Mouse (Mus musculus) olfactory bulb, adult 2 months (tissue): ENCODE data around the gene Kctd10. TPM values are rescaled to one million over a fixed set of nuclear protein-coding genes. Genes with fewer than 3 reads are reported as not detected.

ENCODE experiments used
- H3K27ac ChIP-seq: fragments of 200-500 bp; 2 replicates; pipeline ENCODE4 v1.5.1; 2012; ENCODE audit warnings: low read depth, low read length; ENCODE audit not compliant: insufficient read depth
- H3K4me1 ChIP-seq: fragments of 200-500 bp; 2 replicates; pipeline ENCODE4 v1.6.1; 2012; ENCODE audit warnings: low read length; ENCODE audit not compliant: control insufficient read depth, insufficient read depth
- H3K4me3 ChIP-seq: fragments of 200-500 bp; 2 replicates; pipeline ENCODE4 v1.5.1; 2012; ENCODE audit warnings: mild to moderate bottlenecking, low read depth, low read length, moderate library complexity; ENCODE audit not compliant: insufficient read depth
- CTCF ChIP-seq: fragments of 200-500 bp; IDR thresholded peaks from 2 replicates; pipeline ENCODE4 v1.5.1; 2012; ENCODE audit warnings: low read depth, mild to moderate bottlenecking, low read length, moderate library complexity; ENCODE audit not compliant: insufficient read depth
- POLR2A ChIP-seq: fragments of 200-500 bp; IDR thresholded peaks from 2 replicates; pipeline ENCODE4 v1.6.1; 2012; ENCODE audit warnings: mild to moderate bottlenecking, low read depth, low read length, moderate library complexity; ENCODE audit not compliant: insufficient read depth
- WGBS: fragments of 180-500 bp; shearing (Covaris S2); methylation state at CpG from one replicate; pipeline ENCODE4 v1.1.7; 2018; 5-methylcytosine and 5-hydroxymethylcytosine counted together
- polyA plus RNA-seq: library from polyadenylated mRNA; stranded (reverse); fragments of >200 nt; gene quantifications from 2 replicates; pipeline ENCODE4 v1.2.4, GENCODE M21; 2012; ENCODE audit warnings: low replicate concordance; ENCODE audit not compliant: missing spikeins, insufficient read depth, insufficient read length

Gene Kctd10
- polyA plus RNA-seq, 1 experiment, result not detected

DNA sequence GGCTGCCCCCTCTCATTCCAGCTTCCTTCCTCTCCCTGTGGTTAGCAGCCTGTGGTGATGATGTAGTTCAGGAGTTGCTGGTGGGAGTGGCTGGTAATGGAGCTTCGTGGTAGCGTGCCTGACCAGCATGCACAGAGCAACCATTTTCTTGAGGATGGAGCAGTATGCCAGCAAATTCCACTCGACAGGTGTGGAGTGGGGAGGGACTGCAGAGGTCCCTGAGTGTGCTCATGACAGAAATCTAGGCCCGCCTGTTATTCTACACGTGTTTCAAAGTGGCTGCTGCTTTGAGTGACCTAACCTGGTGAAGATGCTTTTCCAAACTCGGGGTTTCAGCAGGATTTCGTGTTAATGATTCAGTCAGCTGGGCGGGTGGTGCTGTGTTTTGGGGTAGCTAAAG is 4.1 kb upstream of the Kctd10 start:
- H3K4me1 ChIP-seq, result peaks cover 9% of the 10 kb centered on the region

DNA sequence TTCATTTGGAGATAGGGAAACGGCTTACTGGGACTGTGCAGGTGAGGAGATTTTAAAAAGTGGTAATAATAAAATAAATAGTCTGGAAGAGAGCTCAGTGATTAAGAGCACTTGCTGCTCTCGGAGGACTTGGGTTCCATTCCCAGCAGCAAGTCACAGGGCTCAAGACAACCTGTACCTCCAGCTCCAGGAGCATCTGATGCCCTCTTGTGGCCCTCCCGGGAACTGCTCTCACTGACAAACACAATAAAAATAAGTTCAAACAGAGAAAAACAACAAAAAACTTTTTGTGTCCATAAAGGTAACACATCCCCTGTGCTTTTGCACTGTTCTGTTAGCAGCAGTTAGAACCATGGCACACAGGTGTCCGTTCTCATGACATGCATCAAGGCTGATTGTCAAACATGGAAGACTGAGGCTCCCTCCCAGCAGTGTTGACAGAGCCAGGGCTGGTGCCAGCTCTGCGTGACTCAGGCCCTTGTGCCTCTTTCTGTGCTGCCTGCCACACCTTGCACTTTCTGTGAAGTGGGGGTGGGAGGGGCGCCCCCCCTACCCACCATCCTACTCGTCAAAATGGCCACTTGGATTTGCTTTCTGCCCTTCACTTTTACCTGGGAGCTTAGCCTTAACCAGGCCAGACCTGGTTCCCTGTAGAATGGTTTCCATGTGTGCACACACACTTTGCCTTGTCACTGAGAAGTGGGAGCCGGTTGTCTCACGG is 3.0 kb upstream of the Kctd10 start:
- TF ChIP-seq POLR2A, result no peak
- Histone ChIP-seq H3K27ac (no peak overlapping the region), H3K4me1 (peaks cover 17% of the 10 kb centered on the region), H3K4me3 (no peak overlapping the region)
- 77% methylated on average over 9 of the region's 9 CpGs for WGBS

More for the DNA sequence above, 4.1 kb upstream of the Kctd10 start:
- WGBS, result 90% methylated on average over 8 of the region's 8 CpGs
- TF ChIP-seq CTCF (no peak), POLR2A (no peak)
- Histone ChIP-seq H3K27ac (no peak overlapping the region), H3K4me3 (no peak overlapping the region)

DNA sequence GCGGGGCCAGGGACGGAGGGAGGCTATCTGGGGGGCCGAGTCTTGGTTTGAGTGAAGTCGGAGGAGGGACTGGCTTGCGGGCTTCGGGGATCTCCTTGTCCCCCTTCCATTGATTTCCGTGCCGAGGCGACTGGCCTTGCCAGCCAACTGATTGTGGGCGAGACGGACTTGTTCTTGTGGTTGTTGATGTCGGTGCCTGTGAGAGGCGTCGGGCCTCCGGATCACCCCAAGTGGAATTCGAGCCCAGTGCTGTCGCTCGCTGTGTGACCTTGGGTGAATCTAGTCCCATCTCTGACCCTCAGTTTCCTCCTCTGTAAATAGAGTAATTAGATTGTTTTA is 674 bp upstream of the Kctd10 start:
- TF ChIP-seq CTCF, result no peak
- no peak for TF ChIP-seq POLR2A
- Histone ChIP-seq H3K4me1 (peaks cover 29% of the 10 kb centered on the region), H3K4me3 (peak overlapping the region; percentile 87), H3K27ac (no peak overlapping the region)
- WGBS, result under 1% methylated on average over 18 of the region's 18 CpGs

DNA sequence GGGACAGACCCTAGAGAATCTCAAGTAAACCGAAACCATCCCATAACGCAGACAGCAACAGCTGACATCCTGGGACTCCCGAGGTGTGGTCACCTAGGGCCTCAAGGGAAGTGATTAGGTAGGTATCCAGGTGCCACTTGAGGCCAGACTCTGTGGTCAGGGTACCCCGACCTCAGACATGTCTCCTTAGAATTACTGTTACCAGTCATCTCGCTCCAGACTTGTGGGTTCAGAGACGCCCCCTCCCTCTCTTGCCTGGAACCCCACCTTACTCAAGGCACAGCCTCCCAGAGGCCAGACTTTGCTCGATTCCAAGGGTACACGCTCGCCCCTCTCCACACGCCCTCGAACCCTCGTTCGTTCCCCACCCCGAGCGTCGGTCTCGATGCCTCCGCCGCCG is 545 bp downstream of the Kctd10 start:
- no peak for TF ChIP-seq POLR2A
- no peak for TF ChIP-seq CTCF
- 2% methylated on average over 20 of the region's 20 CpGs for WGBS
- H3K27ac ChIP-seq, result peak overlapping the region; percentile 19; the same call in 1 of the 2 replicates

DNA sequence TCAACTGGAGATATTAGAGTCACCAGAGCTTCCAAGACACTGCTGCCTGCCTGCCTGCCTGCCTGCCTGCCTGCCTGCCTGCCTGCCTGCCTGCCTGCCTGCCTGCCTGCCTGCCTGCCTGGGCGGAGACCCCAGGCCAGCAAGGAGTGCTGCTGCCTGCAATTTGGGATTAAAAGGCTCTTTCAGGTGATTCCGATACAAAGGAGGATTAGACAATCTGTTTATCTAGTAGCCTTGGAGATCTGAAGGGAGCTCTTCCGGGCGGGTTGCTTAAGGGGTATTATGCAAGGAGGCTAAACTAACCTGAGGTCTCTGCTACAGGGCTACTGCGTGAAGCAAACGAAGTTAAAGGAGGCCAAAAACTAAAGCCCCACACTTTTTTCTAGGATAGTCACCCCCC is 1.4 kb downstream of the Kctd10 start:
- Histone ChIP-seq H3K4me1 (peaks cover 36% of the 10 kb centered on the region), H3K4me3 (peak overlapping the region; percentile 4; the same call in 1 of the 2 replicates), H3K27ac (no peak overlapping the region)
- TF ChIP-seq CTCF (no peak), POLR2A (no peak)
- WGBS, result 36% methylated on average over 6 of the region's 6 CpGs

More for the DNA sequence above, 545 bp downstream of the Kctd10 start:
- peaks cover 35% of the 10 kb centered on the region for H3K4me1 ChIP-seq
- H3K4me3 ChIP-seq, result peak overlapping the region; percentile 87

DNA sequence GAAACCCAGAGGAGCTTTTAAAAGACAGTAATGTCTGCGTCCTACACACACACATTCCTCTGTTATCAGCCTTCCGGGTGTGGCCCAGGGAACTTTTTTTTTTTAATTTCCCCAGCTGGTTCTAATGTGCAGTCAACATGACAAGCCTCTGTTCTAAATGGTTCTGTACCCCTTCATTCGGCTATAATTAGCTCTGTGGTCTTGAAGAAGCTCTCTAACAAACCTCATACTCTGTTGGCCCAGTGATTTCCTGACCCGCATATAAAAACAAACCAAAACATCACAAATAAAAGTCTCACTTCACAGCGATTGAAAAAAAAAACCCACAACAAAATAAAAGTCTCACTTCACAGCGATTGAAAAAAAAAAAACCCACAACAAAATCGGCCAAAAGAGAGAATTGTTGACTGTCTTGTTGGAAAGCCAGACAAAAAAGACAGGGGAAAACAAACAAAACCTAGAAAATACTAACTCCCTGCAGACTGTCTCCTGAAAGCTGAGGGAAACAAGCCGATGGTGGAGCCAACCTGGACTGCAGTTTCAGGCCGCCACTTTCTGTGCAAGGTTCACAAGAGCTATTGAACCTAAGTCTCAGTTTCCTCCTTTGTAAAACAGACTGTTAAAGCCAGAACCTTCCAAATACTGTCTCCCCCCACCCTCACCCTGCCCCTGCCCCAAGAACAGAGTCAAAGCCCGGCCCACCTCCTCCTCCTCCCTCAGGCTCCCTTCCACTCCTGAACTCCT is 2.0 kb downstream of the Kctd10 start:
- Histone ChIP-seq H3K4me3 (no peak overlapping the region; the same call in 1 of the 2 replicates), H3K4me1 (peaks cover 33% of the 10 kb centered on the region), H3K27ac (no peak overlapping the region)
- 17% methylated on average over 10 of the region's 10 CpGs for WGBS
- TF ChIP-seq CTCF, result no peak
- no peak for TF ChIP-seq POLR2A

DNA sequence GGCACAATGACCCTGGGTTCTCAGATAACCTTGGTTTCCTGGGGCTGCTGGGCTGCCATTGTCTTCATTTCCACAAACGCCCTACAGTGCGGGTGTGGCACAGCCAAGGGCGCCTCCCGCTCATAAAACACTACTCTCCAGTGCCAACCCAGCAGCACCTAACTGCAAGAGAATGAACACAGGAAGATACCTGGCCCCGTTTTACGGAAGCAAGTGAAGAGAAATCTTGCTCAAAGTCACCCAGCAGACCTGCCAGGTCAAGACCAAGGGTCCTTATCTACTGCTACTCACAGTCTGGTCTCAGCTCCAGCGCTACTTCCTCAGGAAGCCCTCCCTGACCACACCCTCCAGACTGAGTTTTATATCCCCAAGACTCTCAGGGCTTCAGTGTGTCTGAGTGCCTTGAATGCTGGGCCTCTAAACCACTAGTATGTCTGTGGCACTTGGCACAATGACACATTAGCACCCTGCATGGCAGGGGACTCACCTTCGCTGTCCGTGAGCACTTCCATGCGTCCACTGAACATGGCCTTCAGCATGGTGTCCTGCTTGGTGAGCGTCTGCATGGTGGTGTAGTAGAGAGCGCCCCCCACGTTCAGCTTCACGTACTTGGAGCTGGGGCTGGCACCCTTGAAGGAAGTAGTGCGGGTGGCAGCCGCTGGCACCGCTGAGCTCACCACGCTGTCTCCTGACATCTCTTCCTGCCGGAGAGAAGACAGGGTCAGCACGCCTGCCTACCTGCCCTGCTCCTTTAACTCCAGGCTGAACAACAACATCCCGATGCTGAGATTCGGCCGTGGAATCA is 5.7 kb downstream of the Kctd10 start:
- Histone ChIP-seq H3K4me3 (no peak overlapping the region), H3K27ac (no peak overlapping the region), H3K4me1 (peaks cover 48% of the 10 kb centered on the region)
- 84% methylated on average over 23 of the region's 23 CpGs for WGBS
- TF ChIP-seq CTCF (no peak), POLR2A (no peak)

DNA sequence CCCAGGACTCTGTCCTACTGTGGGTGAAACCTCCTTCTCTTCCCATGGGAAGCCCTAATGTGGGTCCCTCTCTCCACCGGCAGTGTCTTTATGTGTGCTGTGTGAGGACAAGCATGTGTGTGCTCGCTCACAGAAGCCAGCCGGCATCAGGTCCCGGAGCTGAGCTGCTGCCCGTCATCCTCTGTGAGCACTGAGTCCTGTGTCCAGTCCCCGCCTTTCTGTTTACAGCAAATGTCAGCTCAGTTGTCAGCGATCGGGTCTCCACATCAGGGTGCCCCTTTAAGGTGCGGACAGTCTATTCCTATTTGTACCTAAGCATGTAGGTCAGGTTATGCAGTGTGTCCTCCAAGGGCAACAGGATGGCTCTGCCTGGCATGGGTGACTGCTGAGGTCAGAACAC is 6.7 kb downstream of the Kctd10 start:
- TF ChIP-seq CTCF (no peak), POLR2A (no peak)
- H3K4me1 ChIP-seq, result peaks cover 43% of the 10 kb centered on the region
- 92% methylated on average over 9 of the region's 9 CpGs for WGBS
- no peak overlapping the region for H3K27ac ChIP-seq
- no peak overlapping the region for H3K4me3 ChIP-seq

DNA sequence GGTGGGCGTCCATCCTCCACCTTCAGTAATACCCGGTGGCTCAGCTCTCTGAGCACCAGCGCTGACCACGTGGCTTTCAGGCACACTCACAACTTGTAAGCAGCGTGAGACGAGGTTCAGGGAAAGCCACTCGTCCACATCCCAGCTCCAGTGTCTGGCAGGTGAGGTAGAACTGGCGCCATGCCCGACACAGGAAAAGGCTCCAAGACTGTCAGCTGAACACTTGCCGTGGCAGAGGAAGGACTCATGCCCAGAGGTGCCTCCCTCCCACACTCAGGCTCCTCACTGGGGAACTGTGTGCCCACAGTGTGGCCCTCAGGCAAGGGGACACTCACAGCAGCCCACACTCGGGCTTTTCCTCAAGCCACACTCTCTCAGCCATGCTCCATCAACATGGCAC is 7.1 kb downstream of the Kctd10 start:
- 66% methylated on average over 11 of the region's 11 CpGs for WGBS
- TF ChIP-seq POLR2A (no peak), CTCF (no peak)
- Histone ChIP-seq H3K4me3 (no peak overlapping the region), H3K27ac (no peak overlapping the region), H3K4me1 (peaks cover 41% of the 10 kb centered on the region)
